Mouse (Mus musculus): Measurements from ENCODE around the gene Slc5a7. TPM values are rescaled to one million over a fixed set of nuclear protein-coding genes. Genes with fewer than 3 reads are reported as not detected.

Gene Slc5a7
- not detected for total RNA-seq (2023)

GRCm38 (mm10) chr17:54298934-54299333, at the start of gene Slc5a7:
Gene Slc5a7 (minus strand): TSS chr17:54299034.

All from T-cell, adult 66 days (primary cell).